Mouse (Mus musculus): ENCODE results near the gene Kcna10.

DNA sequence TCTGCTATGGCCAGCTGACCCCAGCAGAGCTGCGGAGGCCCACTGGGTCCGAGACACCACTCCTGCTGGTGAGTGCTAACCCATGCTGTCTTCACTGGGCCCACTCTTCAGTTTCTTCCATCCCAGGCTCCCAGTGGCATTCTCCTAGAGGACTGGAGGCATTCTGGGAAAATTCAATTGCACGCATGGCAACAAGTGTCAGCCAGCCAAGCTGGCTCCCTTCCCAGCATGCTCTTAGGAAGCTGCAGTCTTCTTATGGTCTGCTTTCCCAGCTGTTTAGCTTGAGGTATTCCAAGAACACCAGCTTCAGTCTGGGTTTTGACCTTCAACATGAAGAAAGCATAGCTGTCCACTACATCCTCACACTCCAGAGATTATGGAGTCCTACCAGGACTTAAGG is 322 bp downstream of the Kcna10 start:
- TF ChIP-seq CTCF (IDR thresholded peaks at IDR 0.05; ENCODE audit: low read depth, low read length) (no peak), POLR2A (IDR thresholded peaks at IDR 0.05; ENCODE audit: insufficient read depth, low read length) (no peak), EP300 (IDR thresholded peaks at IDR 0.05; ENCODE audit: insufficient read depth, low read depth, low read length) (no peak)

Measured in ES-Bruce4 (cell line).